Mouse (Mus musculus) ES-E14 (cell line): Measurements from ENCODE around the gene Pced1b.

Source experiments
- HCFC1 ChIP-seq: IDR thresholded peaks from 2 replicates; pipeline ENCODE4 v1.6.1; 2012; ENCODE audit warnings: low read length, inconsistent platforms, borderline replicate concordance; ENCODE audit not compliant: insufficient read depth
- ZNF384 ChIP-seq: IDR thresholded peaks from 2 replicates; pipeline ENCODE4 v1.6.1; 2012; ENCODE audit warnings: low read depth, low read length, inconsistent platforms

GRCm38 (mm10) chr15:97259300-97259699 lies 12.4 kb downstream of the Pced1b start:
- no peak for TF ChIP-seq ZNF384
- TF ChIP-seq HCFC1: no peak
